Mouse (Mus musculus) CH12.LX (cell line): ENCODE measurements around the gene Cd200. TPM values are rescaled to one million over a fixed set of nuclear protein-coding genes. Genes with fewer than 3 reads are reported as not detected.

ENCODE experiments used
- DNase-seq: peaks from one replicate; pipeline ENCODE4 v3.0.0-alpha.2; 2013; ENCODE audit errors: extremely low read depth
- H3K27ac ChIP-seq: 2 replicates; pipeline ENCODE4 v1.5.1; 2012; ENCODE audit warnings: low read depth, mild to moderate bottlenecking, control low read depth, moderate library complexity; ENCODE audit not compliant: insufficient read depth
- H3K27me3 ChIP-seq: replicated peaks from 2 replicates; pipeline ENCODE3; 2012; ENCODE audit warnings: inconsistent platforms
- H3K36me3 ChIP-seq, 2 experiments: replicated peaks in 1 of 2; 2 replicates each; pipeline versions ENCODE3 to v1.6.1; 2012; ENCODE audit warnings: inconsistent platforms in 1 of 2, low read length in 1 of 2, mild to moderate bottlenecking in 1 of 2, mixed read lengths in 1 of 2, moderate library complexity in 1 of 2; ENCODE audit not compliant: control insufficient read depth in 1 of 2, insufficient read depth in 1 of 2
- H3K4me1 ChIP-seq, 2 experiments: 2 replicates each; pipeline ENCODE4 v1.6.1; 2012; ENCODE audit warnings: inconsistent platforms in 1 of 2, moderate library complexity in 1 of 2; ENCODE audit not compliant: insufficient read depth in 2 of 2, control insufficient read depth in 1 of 2
- H3K4me2 ChIP-seq: 2 replicates; pipeline ENCODE4 v1.6.1; 2012; ENCODE audit warnings: low read depth, mild to moderate bottlenecking, control low read depth; ENCODE audit not compliant: poor library complexity, insufficient read depth, severe bottlenecking
- H3K4me3 ChIP-seq, 3 experiments: fragments of 150-350 bp in 1 of 3; sonication (generic) in 1 of 3; replicated peaks in 1 of 3; 2 replicates each; pipeline versions ENCODE3 to v1.5.1; 2011 to 2012; ENCODE audit warnings: low read depth in 2 of 3, low read length in 2 of 3, mild to moderate bottlenecking in 2 of 3, moderate library complexity in 2 of 3, control low read depth in 1 of 3, improper control_type of control experiment in 1 of 3, inconsistent platforms in 1 of 3, mixed read lengths in 1 of 3; ENCODE audit not compliant: poor library complexity in 1 of 3
- H3K79me2 ChIP-seq: replicated peaks from 2 replicates; pipeline ENCODE4 v1.6.1; 2012; ENCODE audit warnings: mild to moderate bottlenecking, moderate library complexity; ENCODE audit not compliant: control insufficient read depth, poor library complexity, insufficient read depth, severe bottlenecking; ENCODE audit errors: extremely low read depth
- H3K9ac ChIP-seq: 2 replicates; pipeline ENCODE4 v1.6.1; 2012; ENCODE audit warnings: low read depth, mild to moderate bottlenecking, control low read depth, moderate library complexity; ENCODE audit not compliant: insufficient read depth
- H3K9me3 ChIP-seq: replicated peaks from 2 replicates; pipeline ENCODE3; 2012; ENCODE audit warnings: low read length, inconsistent platforms, mixed read lengths
- BHLHE40 ChIP-seq: IDR thresholded peaks from 2 replicates; pipeline ENCODE4 v1.6.1; 2011; ENCODE audit warnings: mild to moderate bottlenecking, low read depth, low read length, improper control_type of control experiment
- E2F4 ChIP-seq: IDR thresholded peaks from 2 replicates; pipeline ENCODE4 v1.6.1; 2011; ENCODE audit warnings: low read depth, low read length, improper control_type of control experiment; ENCODE audit not compliant: insufficient replicate concordance
- EP300 ChIP-seq: IDR thresholded peaks from 2 replicates; pipeline ENCODE4 v1.6.1; 2011; ENCODE audit warnings: low read length, improper control_type of control experiment
- ETS1 ChIP-seq: conservative IDR thresholded peaks from 2 replicates; pipeline ENCODE4 v1.6.1; 2012; ENCODE audit warnings: low read depth, mild to moderate bottlenecking, inconsistent platforms, low read length, improper control_type of control experiment, moderate library complexity
- HCFC1 ChIP-seq: IDR thresholded peaks from 2 replicates; pipeline ENCODE4 v1.6.1; 2012; ENCODE audit warnings: low read depth, mild to moderate bottlenecking, inconsistent platforms, low read length, improper control_type of control experiment
- IRF4 ChIP-seq: IDR thresholded peaks from 2 replicates; pipeline ENCODE4 v1.6.1; 2014; ENCODE audit warnings: low read depth, mild to moderate bottlenecking, inconsistent platforms, low read length, improper control_type of control experiment
- JUN ChIP-seq: IDR thresholded peaks from 2 replicates; pipeline ENCODE4 v1.6.1; 2011; ENCODE audit warnings: low read depth, mild to moderate bottlenecking, low read length, improper control_type of control experiment, moderate library complexity; ENCODE audit not compliant: insufficient read depth
- MEF2A ChIP-seq: IDR thresholded peaks from 2 replicates; pipeline ENCODE4 v1.6.1; 2014; ENCODE audit warnings: low read depth, mild to moderate bottlenecking, inconsistent platforms, low read length, improper control_type of control experiment, borderline replicate concordance
- MYC ChIP-seq: IDR thresholded peaks from 2 replicates; pipeline ENCODE4 v1.6.1; 2011; ENCODE audit warnings: low read depth, mild to moderate bottlenecking, improper control_type of control experiment, low read length
- NELFE ChIP-seq: IDR thresholded peaks from 2 replicates; pipeline ENCODE4 v1.6.1; 2011; ENCODE audit warnings: low read depth, low read length, improper control_type of control experiment
- NRF1 ChIP-seq: IDR thresholded peaks from 2 replicates; pipeline ENCODE4 v1.6.1; 2014; ENCODE audit warnings: low read depth, mild to moderate bottlenecking, inconsistent platforms, low read length, improper control_type of control experiment, moderate library complexity
- POLR2A ChIP-seq: IDR thresholded peaks from 2 replicates; pipeline ENCODE4 v1.6.1; 2011; ENCODE audit warnings: low read depth, mild to moderate bottlenecking, improper control_type of control experiment, low read length
- POLR2AphosphoS2 ChIP-seq: IDR thresholded peaks from 2 replicates; pipeline ENCODE4 v1.6.1; 2011; ENCODE audit warnings: low read depth, low read length, improper control_type of control experiment
- RCOR1 ChIP-seq: conservative IDR thresholded peaks from 2 replicates; pipeline ENCODE4 v1.6.1; 2012; ENCODE audit warnings: low read depth, mild to moderate bottlenecking, inconsistent platforms, low read length, improper control_type of control experiment
- SIN3A ChIP-seq: IDR thresholded peaks from 2 replicates; pipeline ENCODE4 v1.6.1; 2012; ENCODE audit warnings: low read length, improper control_type of control experiment, inconsistent platforms
- TBP ChIP-seq: conservative IDR thresholded peaks from 2 replicates; pipeline ENCODE4 v1.6.1; 2011; ENCODE audit warnings: low read depth, low read length, improper control_type of control experiment
- TCF12 ChIP-seq: IDR thresholded peaks from 2 replicates; pipeline ENCODE4 v1.6.1; 2014; ENCODE audit warnings: low read depth, mild to moderate bottlenecking, inconsistent platforms, low read length, improper control_type of control experiment
- USF1 ChIP-seq: IDR thresholded peaks from 2 replicates; pipeline ENCODE4 v1.6.1; 2014; ENCODE audit warnings: low read depth, mild to moderate bottlenecking, inconsistent platforms, low read length, improper control_type of control experiment
- USF2 ChIP-seq: conservative IDR thresholded peaks from 2 replicates; pipeline ENCODE4 v1.6.1; 2011; ENCODE audit warnings: low read depth, low read length, improper control_type of control experiment
- ZC3H11A ChIP-seq: IDR thresholded peaks from 2 replicates; pipeline ENCODE4 v1.6.1; 2012; ENCODE audit warnings: low read depth, mild to moderate bottlenecking, inconsistent platforms, low read length, improper control_type of control experiment
- dilution Hi-C: fragments of 300-500 bp; cut with MboI; formaldehyde crosslinking; loops from 2 replicates; pipeline ENCODE4 v1.14.3; 2020; ENCODE audit warnings: low sequenced_read_pairs; ENCODE audit not compliant: extremely low pct_unique_long_range_greater_than_20kb, extremely low pct_ligation_motif_present
- in situ Hi-C: fragments of 300-500 bp; cut with MboI; formaldehyde crosslinking; loops from 3 replicates; pipeline ENCODE4 v1.14.3; 2019; ENCODE audit warnings: low sequenced_read_pairs, low pct_ligation_motif_present, low pct_unique_long_range_greater_than_20kb, mixed read lengths
- polyA plus RNA-seq: library from polyadenylated mRNA; unstranded; fragments of >175 nt; gene quantifications from 2 replicates; pipeline ENCODE4 v1.2.1, GENCODE M21; 2012; ENCODE audit warnings: low read depth; ENCODE audit not compliant: insufficient read length
- total RNA-seq, 2 experiments: library from RNA; depleted of rRNA; stranded (reverse); fragments of 300-350 nt in 1 of 2; fragments of >200 nt in 1 of 2; gene quantifications; 2 replicates each; pipeline ENCODE4 v1.2.3; 2012 to 2014

Cd200 gene
- total and polyA plus RNA-seq, 3 experiments = 13.7 to 77.5 (median 17.0) TPM

DNA sequence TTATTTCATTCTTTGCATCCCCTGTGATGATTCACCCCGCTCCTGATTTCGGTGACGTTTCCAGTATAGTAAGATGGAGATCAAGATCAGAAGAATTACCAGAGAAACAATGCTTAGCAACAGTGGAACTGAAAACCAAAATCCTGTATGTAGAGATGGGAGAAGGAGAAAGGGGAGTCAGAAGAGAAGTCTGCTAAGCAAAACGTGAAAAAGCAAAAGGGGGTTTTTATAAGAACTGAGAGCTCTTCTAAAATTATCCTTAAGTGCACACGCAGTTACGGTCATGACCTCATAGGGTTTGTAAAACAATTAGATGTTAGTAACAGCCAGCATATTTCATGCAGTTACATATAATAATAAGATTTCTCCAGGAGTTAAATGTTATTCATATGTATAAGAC, 16.6 kb downstream of the Cd200 start:
- H3K9me3 ChIP-seq = no peaks in the 10 kb centered on the region
- peaks cover 18 to 27% of the 10 kb centered on the region in 2 experiments for H3K36me3 ChIP-seq
- in situ Hi-C loops = no loop called here
- H3K4me3 ChIP-seq = peak overlapping the region in 2 of 3 experiments; percentile 45 to 55
- H3K4me1 ChIP-seq = peaks cover 12 to 47% of the 10 kb centered on the region in 2 experiments
- H3K4me2 ChIP-seq = peak overlapping the region; percentile 99
- no peaks in the 10 kb centered on the region for H3K27me3 ChIP-seq
- peak; percentile 28 for DNase-seq
- H3K79me2 ChIP-seq = peaks cover 6% of the 10 kb centered on the region
- H3K9ac ChIP-seq = peak overlapping the region; percentile 97
- dilution Hi-C loops = no loop called here
- TF ChIP-seq RCOR1 (no peak), E2F4 (no peak), BHLHE40 (peak; percentile 74), EP300 (peak; percentile 12; the same call in 1 of the 2 replicates), POLR2AphosphoS2 (no peak), JUN (peak; percentile 6; the same call in 1 of the 2 replicates), USF1 (no peak), MEF2A (peak; percentile 46; the same call in 1 of the 2 replicates), ETS1 (no peak; the same call in 1 of the 2 replicates), IRF4 (peak; percentile 28; the same call in 1 of the 2 replicates), SIN3A (no peak), NELFE (no peak), TBP (0 out of 2 replicates have a peak, but pooled peaks have one; percentile 21), USF2 (no peak), MYC (no peak), TCF12 (no peak), POLR2A (no peak), NRF1 (no peak), HCFC1 (no peak)
- H3K27ac ChIP-seq = no peak overlapping the region

DNA sequence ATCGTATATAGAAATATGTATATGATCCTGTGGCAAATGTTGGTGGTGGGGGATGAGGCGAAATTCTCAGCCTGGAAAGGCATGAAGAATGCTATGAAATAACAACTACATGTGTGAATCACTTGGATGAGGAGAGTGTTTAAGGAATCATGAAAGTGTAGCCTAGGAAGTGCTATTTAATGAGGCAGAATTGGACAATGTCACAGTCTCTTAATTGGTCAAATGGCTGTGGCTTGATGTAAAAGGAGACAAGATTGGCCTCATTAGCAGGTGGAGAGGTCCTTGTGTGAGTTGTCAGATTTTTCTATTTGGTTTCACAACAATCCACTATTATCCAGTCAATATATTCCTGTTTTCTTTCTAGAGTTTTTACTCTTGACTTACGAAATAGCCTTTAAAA, 17.2 kb downstream of the Cd200 start:
- peak overlapping the region in 2 of 3 experiments; percentile 55 to 57 for H3K4me3 ChIP-seq
- peaks cover 11% of the 10 kb centered on the region for H3K79me2 ChIP-seq
- DNase-seq = no peak
- H3K9ac ChIP-seq = peak overlapping the region; percentile 97; the same call in 1 of the 2 replicates
- in situ Hi-C loops (no loop called here), dilution Hi-C loops (no loop called here)
- H3K27ac ChIP-seq = peak overlapping the region; percentile 68
- peak; percentile 33; the same call in 1 of the 2 replicates for TF ChIP-seq MEF2A
- TF ChIP-seq ZC3H11A = no peak
- no peaks in the 10 kb centered on the region for H3K9me3 ChIP-seq
- H3K4me2 ChIP-seq = peak overlapping the region; percentile 98
- H3K36me3 ChIP-seq = peaks cover 18 to 27% of the 10 kb centered on the region in 2 experiments
- H3K27me3 ChIP-seq = no peaks in the 10 kb centered on the region
- peaks cover 14 to 51% of the 10 kb centered on the region in 2 experiments for H3K4me1 ChIP-seq
